Mouse (Mus musculus): Measurements from ENCODE around the gene Clta. TPM values are rescaled to one million over a fixed set of nuclear protein-coding genes. Genes with fewer than 3 reads are reported as not detected.

The Clta gene
- polyA plus RNA-seq, 1 experiment from 2014 or later, result 211 TPM

- peaks cover 9% of the 10 kb centered on the region; the same call in 1 of the 2 replicates for H3K4me1 ChIP-seq (replicated peaks; ENCODE audit: control insufficient read depth, insufficient read depth, low read length)
- ATAC-seq (replicated peaks; ENCODE audit: low FRiP score) (no peak), DNase-seq (ENCODE audit: low spot score) (no peak)
These were observed 64.5 kb downstream of the Clta start for GRCm38 (mm10) chr4:44068736-44069135.

GRCm38 (mm10) chr4:44069411-44069810 lies 65.2 kb downstream of the Clta start:
- DNase-seq (ENCODE audit: low spot score) (no peak), ATAC-seq (replicated peaks; ENCODE audit: low FRiP score) (no peak)
- Histone ChIP-seq H3K27me3 (ENCODE audit: control insufficient read depth, insufficient read depth, low read length) (no peaks in the 10 kb centered on the region), H3K4me3 (ENCODE audit: low read depth, low read length) (no peak overlapping the region), H3K36me3 (ENCODE audit: control insufficient read depth, insufficient read depth, low read length) (no peaks in the 10 kb centered on the region), H3K9ac (ENCODE audit: low read length) (no peak overlapping the region), H3K4me1 (replicated peaks; ENCODE audit: control insufficient read depth, insufficient read depth, low read length) (peaks cover 9% of the 10 kb centered on the region; the same call in 1 of the 2 replicates), H3K9me3 (ENCODE audit: control insufficient read depth, low read length) (no peaks in the 10 kb centered on the region), H3K27ac (ENCODE audit: low read depth, low read length) (no peak overlapping the region), H3K4me2 (ENCODE audit: low read depth, low read length, severe bottlenecking) (no peak overlapping the region)
- WGBS, result 98% methylated on average over 4 of the region's 4 CpGs

More at GRCm38 (mm10) chr4:44068736-44069135, 64.5 kb downstream of the Clta start:
- Histone ChIP-seq H3K36me3 (ENCODE audit: control insufficient read depth, insufficient read depth, low read length) (no peaks in the 10 kb centered on the region), H3K9ac (ENCODE audit: low read length) (no peak overlapping the region), H3K27me3 (ENCODE audit: control insufficient read depth, insufficient read depth, low read length) (no peaks in the 10 kb centered on the region), H3K9me3 (ENCODE audit: control insufficient read depth, low read length) (no peaks in the 10 kb centered on the region), H3K4me3 (ENCODE audit: low read depth, low read length) (no peak overlapping the region), H3K4me2 (ENCODE audit: low read depth, low read length, severe bottlenecking) (no peak overlapping the region), H3K27ac (ENCODE audit: low read depth, low read length) (no peak overlapping the region)
- 36% methylated on average over 9 of the region's 9 CpGs for WGBS

- H3K4me2 ChIP-seq (ENCODE audit: low read depth, low read length, severe bottlenecking), result no peak overlapping the region
- ATAC-seq (replicated peaks; ENCODE audit: low FRiP score), result no peak
- no peak for DNase-seq (ENCODE audit: low spot score)
These were observed 66.4 kb downstream of the Clta start for GRCm38 (mm10) chr4:44070641-44071040.

GRCm38 (mm10) chr4:44071741-44072145 lies 67.5 kb downstream of the Clta start:
- H3K4me2 ChIP-seq (ENCODE audit: low read depth, low read length, severe bottlenecking), result peak overlapping the region; percentile 88
- H3K4me3 ChIP-seq (ENCODE audit: low read depth, low read length), result peak overlapping the region; percentile 86
- H3K36me3 ChIP-seq (ENCODE audit: control insufficient read depth, insufficient read depth, low read length), result no peaks in the 10 kb centered on the region
- WGBS, result 20% methylated on average over 11 of the region's 11 CpGs
- H3K4me1 ChIP-seq (replicated peaks; ENCODE audit: control insufficient read depth, insufficient read depth, low read length), result peaks cover 9% of the 10 kb centered on the region; the same call in 1 of the 2 replicates
- no peaks in the 10 kb centered on the region for H3K27me3 ChIP-seq (ENCODE audit: control insufficient read depth, insufficient read depth, low read length)
- H3K9me3 ChIP-seq (ENCODE audit: control insufficient read depth, low read length), result no peaks in the 10 kb centered on the region
- ATAC-seq (replicated peaks; ENCODE audit: low FRiP score), result no peak
- peak overlapping the region; percentile 84 for H3K9ac ChIP-seq (ENCODE audit: low read length)
- no peak for DNase-seq (ENCODE audit: low spot score)
- H3K27ac ChIP-seq (ENCODE audit: low read depth, low read length), result no peak overlapping the region

More at GRCm38 (mm10) chr4:44070641-44071040, 66.4 kb downstream of the Clta start:
- H3K36me3 ChIP-seq (ENCODE audit: control insufficient read depth, insufficient read depth, low read length), result no peaks in the 10 kb centered on the region
- H3K4me3 ChIP-seq (ENCODE audit: low read depth, low read length), result no peak overlapping the region
- H3K9ac ChIP-seq (ENCODE audit: low read length), result no peak overlapping the region
- H3K4me1 ChIP-seq (replicated peaks; ENCODE audit: control insufficient read depth, insufficient read depth, low read length), result peaks cover 9% of the 10 kb centered on the region; the same call in 1 of the 2 replicates
- WGBS, result 81% methylated on average over 4 of the region's 4 CpGs
- H3K27me3 ChIP-seq (ENCODE audit: control insufficient read depth, insufficient read depth, low read length), result no peaks in the 10 kb centered on the region
- H3K9me3 ChIP-seq (ENCODE audit: control insufficient read depth, low read length), result no peaks in the 10 kb centered on the region
- no peak overlapping the region for H3K27ac ChIP-seq (ENCODE audit: low read depth, low read length)

GRCm38 (mm10) chr4:44072146-44072872 lies 68.1 kb downstream of the Clta start:
- peak; percentile 96 for DNase-seq (ENCODE audit: low spot score)
- WGBS, result under 1% methylated on average over 70 of the region's 70 CpGs

GRCm38 (mm10) chr4:44072873-44073441 lies 68.7 kb downstream of the Clta start:
- Histone ChIP-seq H3K36me3 (ENCODE audit: control insufficient read depth, insufficient read depth, low read length) (no peaks in the 10 kb centered on the region), H3K4me3 (ENCODE audit: low read depth, low read length) (peak overlapping the region; percentile 86), H3K9me3 (ENCODE audit: control insufficient read depth, low read length) (no peaks in the 10 kb centered on the region), H3K4me1 (replicated peaks; ENCODE audit: control insufficient read depth, insufficient read depth, low read length) (peaks cover 9% of the 10 kb centered on the region; the same call in 1 of the 2 replicates), H3K27ac (ENCODE audit: low read depth, low read length) (no peak overlapping the region), H3K4me2 (ENCODE audit: low read depth, low read length, severe bottlenecking) (peak overlapping the region; percentile 88), H3K27me3 (ENCODE audit: control insufficient read depth, insufficient read depth, low read length) (no peaks in the 10 kb centered on the region), H3K9ac (ENCODE audit: low read length) (peak overlapping the region; percentile 84)
- DNase-seq (ENCODE audit: low spot score), result no peak
- 9% methylated on average over 9 of the region's 9 CpGs for WGBS
- peak; percentile 42; the same call in 1 of the 2 replicates for ATAC-seq (replicated peaks; ENCODE audit: low FRiP score)

More at GRCm38 (mm10) chr4:44072146-44072872, 68.1 kb downstream of the Clta start:
- Histone ChIP-seq H3K4me3 (ENCODE audit: low read depth, low read length) (peak overlapping the region; percentile 86), H3K4me2 (ENCODE audit: low read depth, low read length, severe bottlenecking) (peak overlapping the region; percentile 88), H3K27ac (ENCODE audit: low read depth, low read length) (no peak overlapping the region), H3K4me1 (replicated peaks; ENCODE audit: control insufficient read depth, insufficient read depth, low read length) (peaks cover 9% of the 10 kb centered on the region; the same call in 1 of the 2 replicates), H3K36me3 (ENCODE audit: control insufficient read depth, insufficient read depth, low read length) (no peaks in the 10 kb centered on the region), H3K9ac (ENCODE audit: low read length) (peak overlapping the region; percentile 84), H3K9me3 (ENCODE audit: control insufficient read depth, low read length) (no peaks in the 10 kb centered on the region), H3K27me3 (ENCODE audit: control insufficient read depth, insufficient read depth, low read length) (no peaks in the 10 kb centered on the region)
- peak; percentile 95 for ATAC-seq (replicated peaks; ENCODE audit: low FRiP score)

- Histone ChIP-seq H3K27me3 (ENCODE audit: control insufficient read depth, insufficient read depth, low read length) (no peaks in the 10 kb centered on the region), H3K9ac (ENCODE audit: low read length) (no peak overlapping the region), H3K9me3 (ENCODE audit: control insufficient read depth, low read length) (no peaks in the 10 kb centered on the region), H3K27ac (ENCODE audit: low read depth, low read length) (no peak overlapping the region), H3K4me3 (ENCODE audit: low read depth, low read length) (no peak overlapping the region), H3K36me3 (ENCODE audit: control insufficient read depth, insufficient read depth, low read length) (no peaks in the 10 kb centered on the region), H3K4me2 (ENCODE audit: low read depth, low read length, severe bottlenecking) (no peak overlapping the region), H3K4me1 (replicated peaks; ENCODE audit: control insufficient read depth, insufficient read depth, low read length) (peaks cover 6% of the 10 kb centered on the region; the same call in 1 of the 2 replicates)
- no peak for ATAC-seq (replicated peaks; ENCODE audit: low FRiP score)
- no peak for DNase-seq (ENCODE audit: low spot score)
- 86% methylated on average over 3 of the region's 3 CpGs for WGBS
These were observed 69.5 kb downstream of the Clta start for GRCm38 (mm10) chr4:44073799-44074198.

GRCm38 (mm10) chr4:44074422-44074821 lies 70.2 kb downstream of the Clta start:
- 74% methylated on average over 4 of the region's 4 CpGs for WGBS
- DNase-seq (ENCODE audit: low spot score) (no peak), ATAC-seq (replicated peaks; ENCODE audit: low FRiP score) (no peak)
- H3K9ac ChIP-seq (ENCODE audit: low read length), result no peak overlapping the region
- H3K4me2 ChIP-seq (ENCODE audit: low read depth, low read length, severe bottlenecking), result no peak overlapping the region
- H3K9me3 ChIP-seq (ENCODE audit: control insufficient read depth, low read length), result no peaks in the 10 kb centered on the region
- H3K4me1 ChIP-seq (replicated peaks; ENCODE audit: control insufficient read depth, insufficient read depth, low read length), result peaks cover 6% of the 10 kb centered on the region; the same call in 1 of the 2 replicates
- no peaks in the 10 kb centered on the region for H3K36me3 ChIP-seq (ENCODE audit: control insufficient read depth, insufficient read depth, low read length)
- H3K27me3 ChIP-seq (ENCODE audit: control insufficient read depth, insufficient read depth, low read length), result no peaks in the 10 kb centered on the region
- no peak overlapping the region for H3K27ac ChIP-seq (ENCODE audit: low read depth, low read length)
- H3K4me3 ChIP-seq (ENCODE audit: low read depth, low read length), result no peak overlapping the region
